7 mouse cellular contexts compared by ENCODE assay signal in the genomic region with DNA sequence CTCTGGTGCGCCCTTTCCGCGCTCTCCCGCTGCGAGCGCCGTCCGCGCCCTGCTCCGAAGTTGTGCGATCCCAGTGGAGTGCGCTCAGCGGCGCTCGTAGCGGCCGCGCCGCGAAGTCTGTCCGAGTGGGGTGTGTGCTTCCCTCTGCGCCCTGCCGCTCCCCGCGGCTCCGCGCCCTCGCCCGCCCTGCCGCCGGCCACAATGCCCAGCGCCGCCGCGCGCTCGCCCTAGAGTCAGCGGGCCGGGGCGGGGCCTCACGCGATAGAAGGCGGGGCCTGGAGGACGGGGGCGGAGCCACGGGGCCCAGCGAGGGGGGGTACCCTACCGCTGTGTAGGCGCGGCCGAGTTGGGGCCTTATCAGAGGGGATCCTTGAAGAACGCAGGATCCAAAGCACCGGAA. TPM values are rescaled to one million over a fixed set of nuclear protein-coding genes. Genes with fewer than 3 reads are reported as not detected.
DNase-seq lines count a peak whose midpoint lies in the region; ATAC-seq and TF ChIP-seq lines count a peak whose summit lies in the region.

A gene (minus strand): TSS at position 203 of the 400 bp plus-strand sequence.

- TF ChIP-seq EP300 in heart, adult 2 months (IDR thresholded peaks at IDR 0.05; ENCODE audit: insufficient read depth, low read depth, low read length): 0 out of 2 replicates have a peak, but pooled peaks have one; percentile 42

- peak within 1 kb of the TSS; percentile 76 for H3K9ac ChIP-seq in embryonic facial prominence, embryonic 12.5 days
- H3K9ac ChIP-seq in heart, adult 2 months (ENCODE audit: low read depth, low read length): peak within 1 kb of the TSS; percentile 82
- H3K9ac ChIP-seq in midbrain, embryonic 11.5 days (ENCODE audit: low read length): peak within 1 kb of the TSS; percentile 65

- peak; percentile 95 for TF ChIP-seq POLR2A in heart, adult 2 months (IDR thresholded peaks at IDR 0.05; ENCODE audit: insufficient read depth, low read depth, low read length)
- TF ChIP-seq POLR2A in kidney, adult 2 months (IDR thresholded peaks at IDR 0.05; ENCODE audit: low read depth, low read length): peak; percentile 92

- peak; percentile 85 for TF ChIP-seq CTCF in heart, adult 2 months (IDR thresholded peaks at IDR 0.05)
- peak; percentile 51 for TF ChIP-seq CTCF in kidney, adult 2 months (conservative IDR thresholded peaks at IDR 0.05; ENCODE audit: insufficient read depth, insufficient read length, low read depth, low read length)

- H3K36me3 ChIP-seq in embryonic facial prominence, embryonic 12.5 days: no peaks in the 10 kb centered on the region
- H3K36me3 ChIP-seq in heart, adult 2 months (ENCODE audit: control insufficient read depth, insufficient read depth, low read length): no peaks in the 10 kb centered on the region
- no peaks in the 10 kb centered on the region for H3K36me3 ChIP-seq in kidney, adult 2 months (ENCODE audit: control insufficient read depth, insufficient read depth, low read length)
- H3K36me3 ChIP-seq in limb, embryonic 10.5 days: 0 out of 2 replicates have a peak, but pooled peaks cover 4% of the 10 kb centered on the region
- H3K36me3 ChIP-seq in midbrain, embryonic 11.5 days (ENCODE audit: control insufficient read depth, insufficient read depth, low read length): no peaks in the 10 kb centered on the region

- peak; percentile 90 to 94 for DNase-seq in adrenal gland, postnatal 4 days (ENCODE audit: low spot score in 2 of 2)
- DNase-seq in heart, adult 2 months: peak; percentile 98 to 99
- peak; percentile 97 for DNase-seq in kidney, adult 2 months
- DNase-seq in limb, embryonic 10.5 days (ENCODE audit: low spot score): peak; percentile 94
- peak; percentile 99 for DNase-seq in midbrain, embryonic 11.5 days (ENCODE audit: low spot score, missing footprints)
- peak; percentile 58 to 67 for DNase-seq in spleen, adult 18-20 months

- H3K9me3 ChIP-seq in embryonic facial prominence, embryonic 12.5 days: no peaks in the 10 kb centered on the region
- H3K9me3 ChIP-seq in limb, embryonic 10.5 days (replicated peaks): no peaks in the 10 kb centered on the region
- H3K9me3 ChIP-seq in midbrain, embryonic 11.5 days (ENCODE audit: control insufficient read depth, low read length): no peaks in the 10 kb centered on the region

- intact Hi-C loops in heart, adult 2 months (cut with DNase I): loop anchor here (2.0 kb wide), 1 partner anchor 23 kb away; no protein-coding TSS in a partner anchor

- peaks cover 34% of the 10 kb centered on the region for H3K4me1 ChIP-seq in embryonic facial prominence, embryonic 12.5 days
- H3K4me1 ChIP-seq in heart, adult 2 months (ENCODE audit: control insufficient read depth, insufficient read depth, low read length): peaks cover 7% of the 10 kb centered on the region
- H3K4me1 ChIP-seq in kidney, adult 2 months (ENCODE audit: control insufficient read depth, insufficient read depth, low read length): peaks cover 10% of the 10 kb centered on the region
- H3K4me1 ChIP-seq in limb, embryonic 10.5 days: peaks cover 53% of the 10 kb centered on the region
- H3K4me1 ChIP-seq in midbrain, embryonic 11.5 days (ENCODE audit: control insufficient read depth, insufficient read depth, low read length): peaks cover 18% of the 10 kb centered on the region

- H3K27ac ChIP-seq in embryonic facial prominence, embryonic 12.5 days: peak within 1 kb of the TSS; percentile 75
- H3K27ac ChIP-seq in heart, adult 2 months: peak within 1 kb of the TSS; percentile 93
- peak within 1 kb of the TSS; percentile 17; the same call in 1 of the 2 replicates for H3K27ac ChIP-seq in kidney, adult 2 months (ENCODE audit: insufficient read depth, low read depth, low read length)
- H3K27ac ChIP-seq in limb, embryonic 10.5 days: peak within 1 kb of the TSS; percentile 93
- H3K27ac ChIP-seq in midbrain, embryonic 11.5 days (ENCODE audit: low read depth, low read length): peak within 1 kb of the TSS; percentile 41; the same call in 1 of the 2 replicates

- H3K79me2 ChIP-seq in heart, adult 2 months (replicated peaks; ENCODE audit: control insufficient read depth, insufficient read depth, low read length): 0 out of 2 replicates have a peak, but pooled peaks cover 2% of the 10 kb centered on the region

- ATAC-seq in embryonic facial prominence, embryonic 12.5 days (ENCODE audit: insufficient number of reproducible peaks, insufficient read depth, low FRiP score, low TSS enrichment): peak; percentile 90
- ATAC-seq in midbrain, embryonic 11.5 days (ENCODE audit: low FRiP score): peak; percentile 91

- H3K4me2 ChIP-seq in embryonic facial prominence, embryonic 12.5 days (replicated peaks): peak within 1 kb of the TSS; percentile 96
- H3K4me2 ChIP-seq in midbrain, embryonic 11.5 days: peak within 1 kb of the TSS; percentile 97

- WGBS in embryonic facial prominence, embryonic 12.5 days: under 1% methylated on average over 47 of the region's 53 CpGs
- 1% methylated on average over 53 of the region's 53 CpGs for WGBS in heart, adult 2 months
- WGBS in kidney, adult 2 months: 1% methylated on average over 53 of the region's 53 CpGs
- WGBS in limb, embryonic 10.5 days: under 1% methylated on average over 53 of the region's 53 CpGs
- WGBS in midbrain, embryonic 11.5 days: under 1% methylated on average over 49 of the region's 53 CpGs

- peaks cover 55% of the 10 kb centered on the region for H3K27me3 ChIP-seq in embryonic facial prominence, embryonic 12.5 days
- no peaks in the 10 kb centered on the region for H3K27me3 ChIP-seq in heart, adult 2 months (ENCODE audit: control insufficient read depth, insufficient read depth, low read length)
- H3K27me3 ChIP-seq in kidney, adult 2 months (replicated peaks; ENCODE audit: control insufficient read depth, insufficient read depth, low read length): no peaks in the 10 kb centered on the region
- peaks cover 55% of the 10 kb centered on the region for H3K27me3 ChIP-seq in limb, embryonic 10.5 days (ENCODE audit: low read depth, poor library complexity, severe bottlenecking)
- peaks cover 75% of the 10 kb centered on the region for H3K27me3 ChIP-seq in midbrain, embryonic 11.5 days (ENCODE audit: control insufficient read depth, insufficient read depth, low read length)

- peak within 1 kb of the TSS; percentile 69 for H3K4me3 ChIP-seq in embryonic facial prominence, embryonic 12.5 days
- H3K4me3 ChIP-seq in heart, adult 2 months: peak within 1 kb of the TSS; percentile 80
- peak within 1 kb of the TSS; percentile 43 for H3K4me3 ChIP-seq in kidney, adult 2 months (ENCODE audit: insufficient read depth, low read depth, low read length)
- peak within 1 kb of the TSS; percentile 86 for H3K4me3 ChIP-seq in limb, embryonic 10.5 days
- peak within 1 kb of the TSS; percentile 56 for H3K4me3 ChIP-seq in midbrain, embryonic 11.5 days (ENCODE audit: low read depth, low read length)

RNA-seq across cellular contexts. Expression of the gene that starts here (rescaled TPM):
- total RNA-seq in adrenal gland, postnatal 4 days (2021): 10 to 100 TPM; 13.3 to 17.6 TPM
- 5.7 and 6.3 TPM in 2 replicates for polyA plus RNA-seq in embryonic facial prominence, embryonic 12.5 days (2016; fragmentation: Nextera tagmentation; extraction: Ambion mirVana)
- total RNA-seq in heart, adult 2 months (2021): 10 to 100 TPM; 11.0 to 12.6 TPM
- polyA plus RNA-seq in heart, adult 2 months (2012; rRNA removed): 12.2 and 15.0 TPM in 2 replicates
- polyA plus RNA-seq in kidney, adult 2 months (2012; rRNA removed): 6.1 and 6.2 TPM in 2 replicates
- 10.2 and 11.8 TPM in 2 replicates for polyA plus RNA-seq in limb, embryonic 10.5 days (2016; fragmentation: Nextera tagmentation; extraction: Ambion mirVana)
- 2.8 and 3.5 TPM in 2 replicates for polyA plus RNA-seq in midbrain, embryonic 11.5 days (2014; fragmentation: Nextera tagmentation; extraction: Ambion mirVana)

Comparison
In these comparisons a context has a peak if more than half of its experiments do, and no peak if none do; other contexts are left out.
1. Peak in every context shown above with its lines: DNase-seq, ATAC-seq, H3K4me3 ChIP-seq and H3K27ac ChIP-seq.
2. H3K27ac ChIP-seq: peak in every context shown above with its lines; median percentile 93 in heart, adult 2 months; 93 in limb, embryonic 10.5 days; 75 in embryonic facial prominence, embryonic 12.5 days; 41 in midbrain, embryonic 11.5 days; 17 in kidney, adult 2 months.